Mouse (Mus musculus) midbrain, embryonic 13.5 days (tissue): ENCODE measurements around the gene Ssbp4. TPM values are rescaled to one million over a fixed set of nuclear protein-coding genes. Genes with fewer than 3 reads are reported as not detected.
"Not testable (repeated sequence)": the region's sequence is repeated elsewhere in the genome, so short reads cannot be mapped to it uniquely, and the experiment has no call there.

Experiments
- ATAC-seq: fragments of 200-750 bp; cut with Nextera tagmentation; 2 replicates; pipeline ENCODE4 v1.8.0; 2017; ENCODE audit warnings: mild to moderate bottlenecking, moderate TSS enrichment, moderate library complexity
- H3K27ac ChIP-seq: fragments of 300-500 bp; sonication (generic); 2 replicates; pipeline ENCODE4 v1.5.1; 2015; ENCODE audit warnings: inconsistent platforms, mild to moderate bottlenecking, moderate library complexity
- H3K27me3 ChIP-seq: fragments of 300-500 bp; sonication (generic); 2 replicates; pipeline ENCODE4 v1.6.1; 2015; ENCODE audit warnings: mild to moderate bottlenecking, inconsistent platforms
- H3K36me3 ChIP-seq: fragments of 300-500 bp; sonication (generic); 2 replicates; pipeline ENCODE4 v1.6.1; 2015; ENCODE audit warnings: mild to moderate bottlenecking, inconsistent platforms
- H3K4me1 ChIP-seq: fragments of 300-500 bp; sonication (generic); replicated peaks from 2 replicates; pipeline ENCODE4 v1.6.1; 2015; ENCODE audit warnings: inconsistent platforms
- H3K4me2 ChIP-seq: fragments of 300-500 bp; sonication (generic); replicated peaks from 2 replicates; pipeline ENCODE4 v1.6.1; 2015; ENCODE audit warnings: moderate library complexity, mild to moderate bottlenecking, inconsistent platforms
- H3K4me3 ChIP-seq: fragments of 300-500 bp; sonication (generic); replicated peaks from 2 replicates; pipeline ENCODE4 v1.5.1; 2015; ENCODE audit warnings: mild to moderate bottlenecking, inconsistent platforms
- H3K9ac ChIP-seq: fragments of 300-500 bp; sonication (generic); replicated peaks from 2 replicates; pipeline ENCODE4 v1.6.1; 2015; ENCODE audit warnings: mild to moderate bottlenecking, inconsistent platforms
- H3K9me3 ChIP-seq: fragments of 300-500 bp; sonication (generic); 2 replicates; pipeline ENCODE4 v1.6.1; 2016; ENCODE audit warnings: mild to moderate bottlenecking, inconsistent platforms
- WGBS: fragments of 180-500 bp; shearing (Covaris S2); methylation state at CpG from one replicate; pipeline ENCODE4 v1.1.7; 2015; 5-methylcytosine and 5-hydroxymethylcytosine counted together
- polyA plus RNA-seq: library from polyadenylated mRNA; unstranded; fragments of >200 nt; fragmentation: Nextera tagmentation; extraction: Ambion mirVana; gene quantifications from 2 replicates; pipeline ENCODE4 v1.2.1, GENCODE M21; 2015

Gene Ssbp4
- polyA plus RNA-seq, 1 experiment from 2014 or later: 129 TPM

GRCm38 (mm10) chr8:70594621-70595564, 13.8 kb downstream of the Ssbp4 start:
- peaks cover 65% of the 10 kb centered on the region for H3K4me1 ChIP-seq
- H3K27me3 ChIP-seq: peaks cover 26% of the 10 kb centered on the region
- peaks cover 40% of the 10 kb centered on the region for H3K36me3 ChIP-seq
- H3K9ac ChIP-seq: peak overlapping the region; percentile 78
- no peaks in the 10 kb centered on the region for H3K9me3 ChIP-seq
- ATAC-seq: peak; percentile 17
- peak overlapping the region; percentile 59 for H3K4me3 ChIP-seq
- 10% methylated on average over 82 of the region's 82 CpGs for WGBS
- H3K4me2 ChIP-seq: peak overlapping the region; percentile 97
- H3K27ac ChIP-seq: peak overlapping the region; percentile 69

- ATAC-seq: peak; percentile 72
- Histone ChIP-seq H3K4me3 (peak within 1 kb of the TSS; percentile 59), H3K9me3 (no peaks in the 10 kb centered on the region), H3K36me3 (peaks cover 49% of the 10 kb centered on the region), H3K4me2 (peak within 1 kb of the TSS; percentile 97), H3K9ac (peak within 1 kb of the TSS; percentile 78), H3K27ac (peak within 1 kb of the TSS; percentile 69), H3K27me3 (peaks cover 23% of the 10 kb centered on the region), H3K4me1 (peaks cover 57% of the 10 kb centered on the region)
- WGBS: under 1% methylated on average over 40 of the region's 40 CpGs
Measured at GRCm38 (mm10) chr8:70593961-70594609, 14.6 kb downstream of the Ssbp4 start, which contains the start of gene Isyna1. Isyna1 (plus strand) TSS chr8:70594373.

- no peak overlapping the region for H3K4me3 ChIP-seq
- H3K36me3 ChIP-seq: peaks cover 55% of the 10 kb centered on the region
- H3K9me3 ChIP-seq: no peaks in the 10 kb centered on the region
- peaks cover 48% of the 10 kb centered on the region for H3K4me1 ChIP-seq
- ATAC-seq: no peak
- peak overlapping the region; percentile 28; the same call in 1 of the 2 replicates for H3K9ac ChIP-seq
- peak overlapping the region; percentile 20; the same call in 1 of the 2 replicates for H3K27ac ChIP-seq
- H3K27me3 ChIP-seq: peaks cover 23% of the 10 kb centered on the region
- peak overlapping the region; percentile 97; the same call in 1 of the 2 replicates for H3K4me2 ChIP-seq
- WGBS: 48% methylated on average over 8 of the region's 8 CpGs
Measured at GRCm38 (mm10) chr8:70593173-70593572, 15.5 kb downstream of the Ssbp4 start.

- ATAC-seq: no peak
- H3K4me3 ChIP-seq: no peak overlapping the region
- no peak overlapping the region for H3K4me2 ChIP-seq
- peaks cover 64% of the 10 kb centered on the region for H3K36me3 ChIP-seq
- H3K27ac ChIP-seq: no peak overlapping the region
- H3K4me1 ChIP-seq: peaks cover 32% of the 10 kb centered on the region
- no peak overlapping the region for H3K9ac ChIP-seq
- 90% methylated on average over 12 of the region's 12 CpGs for WGBS
- peaks cover 15% of the 10 kb centered on the region for H3K27me3 ChIP-seq
- no peaks in the 10 kb centered on the region for H3K9me3 ChIP-seq
Measured at GRCm38 (mm10) chr8:70591569-70591968, 17.1 kb downstream of the Ssbp4 start.

- H3K27ac ChIP-seq, H3K9ac ChIP-seq, H3K4me1 ChIP-seq, H3K4me3 ChIP-seq, H3K27me3 ChIP-seq, H3K9me3 ChIP-seq, ATAC-seq, H3K4me2 ChIP-seq: not testable (repeated sequence)
- 97% methylated on average over 4 of the region's 4 CpGs for WGBS
- H3K36me3 ChIP-seq: peaks cover 91% of the 10 kb centered on the region
Measured at GRCm38 (mm10) chr8:70587955-70588354, 20.7 kb downstream of the Ssbp4 start.

- H3K36me3 ChIP-seq: peaks cover 97% of the 10 kb centered on the region
- peak; percentile 63 for ATAC-seq
- H3K4me2 ChIP-seq: no peak overlapping the region
- H3K4me1 ChIP-seq: no peaks in the 10 kb centered on the region
- H3K9ac ChIP-seq: no peak overlapping the region
- no peak overlapping the region for H3K4me3 ChIP-seq
- H3K9me3 ChIP-seq: no peaks in the 10 kb centered on the region
- WGBS: 40% methylated on average over 7 of the region's 7 CpGs
- H3K27me3 ChIP-seq: no peaks in the 10 kb centered on the region
- 0 out of 2 replicates have a peak overlapping the region, but pooled peaks have one; percentile 30 for H3K27ac ChIP-seq
Measured at GRCm38 (mm10) chr8:70585258-70585652, 23.4 kb downstream of the Ssbp4 start.

- H3K9me3 ChIP-seq: no peaks in the 10 kb centered on the region
- no peak overlapping the region for H3K9ac ChIP-seq
- H3K4me2 ChIP-seq: no peak overlapping the region
- no peak overlapping the region for H3K4me3 ChIP-seq
- H3K27me3 ChIP-seq: no peaks in the 10 kb centered on the region
- WGBS: 92% methylated on average over 9 of the region's 9 CpGs
- no peaks in the 10 kb centered on the region for H3K4me1 ChIP-seq
- H3K36me3 ChIP-seq: peaks cover 95% of the 10 kb centered on the region
- peak; percentile 55 for ATAC-seq
- H3K27ac ChIP-seq: 0 out of 2 replicates have a peak overlapping the region, but pooled peaks have one; percentile 30
Measured at GRCm38 (mm10) chr8:70584606-70585257, 23.9 kb downstream of the Ssbp4 start.

- 90% methylated on average over 18 of the region's 18 CpGs for WGBS
- no peak for ATAC-seq
- Histone ChIP-seq H3K27me3 (no peaks in the 10 kb centered on the region), H3K27ac (no peak overlapping the region), H3K4me3 (no peak overlapping the region), H3K9me3 (no peaks in the 10 kb centered on the region), H3K9ac (no peak overlapping the region), H3K36me3 (peaks cover 92% of the 10 kb centered on the region), H3K4me1 (no peaks in the 10 kb centered on the region), H3K4me2 (no peak overlapping the region)
Measured at GRCm38 (mm10) chr8:70583476-70584387, 24.9 kb downstream of the Ssbp4 start.

- Histone ChIP-seq H3K4me3 (no peak overlapping the region), H3K4me1 (no peaks in the 10 kb centered on the region), H3K27me3 (no peaks in the 10 kb centered on the region), H3K9me3 (no peaks in the 10 kb centered on the region), H3K27ac (no peak overlapping the region), H3K36me3 (peaks cover 63% of the 10 kb centered on the region), H3K4me2 (no peak overlapping the region), H3K9ac (no peak overlapping the region)
- WGBS: 99% methylated on average over 3 of the region's 3 CpGs
- no peak for ATAC-seq
Measured at GRCm38 (mm10) chr8:70577207-70577606, 31.5 kb downstream of the Ssbp4 start.

GRCm38 (mm10) chr8:70574915-70575314, 33.8 kb downstream of the Ssbp4 start:
- peaks cover 8% of the 10 kb centered on the region; the same call in 1 of the 2 replicates for H3K4me1 ChIP-seq
- no peak overlapping the region for H3K4me2 ChIP-seq
- no peak overlapping the region for H3K27ac ChIP-seq
- H3K36me3 ChIP-seq: peaks cover 40% of the 10 kb centered on the region
- ATAC-seq: no peak
- H3K4me3 ChIP-seq: no peak overlapping the region
- H3K9me3 ChIP-seq: no peaks in the 10 kb centered on the region
- no peak overlapping the region for H3K9ac ChIP-seq
- 87% methylated on average over 4 of the region's 4 CpGs for WGBS
- no peaks in the 10 kb centered on the region for H3K27me3 ChIP-seq

GRCm38 (mm10) chr8:70574302-70574701, 34.4 kb downstream of the Ssbp4 start:
- H3K4me2 ChIP-seq: no peak overlapping the region
- H3K27ac ChIP-seq: no peak overlapping the region
- H3K4me1 ChIP-seq: peaks cover 8% of the 10 kb centered on the region; the same call in 1 of the 2 replicates
- H3K4me3 ChIP-seq: no peak overlapping the region
- H3K9me3 ChIP-seq: no peaks in the 10 kb centered on the region
- no peak overlapping the region for H3K9ac ChIP-seq
- no peaks in the 10 kb centered on the region for H3K27me3 ChIP-seq
- peaks cover 38% of the 10 kb centered on the region for H3K36me3 ChIP-seq
- no peak for ATAC-seq
